Mouse (Mus musculus): ENCODE results near the gene Zfp61.
"Not testable (repeated sequence)": the region's sequence is repeated elsewhere in the genome, so short reads cannot be mapped to it uniquely, and the experiment has no call there.

Zfp61 gene

GRCm38 (mm10) chr7:24297361-24298095, 3.5 kb downstream of the Zfp61 start:
- DNase-seq (ENCODE audit: low spot score) = no peak

GRCm38 (mm10) chr7:24296386-24296785, 4.6 kb downstream of the Zfp61 start:
- no peak for DNase-seq (ENCODE audit: low spot score)

GRCm38 (mm10) chr7:24295376-24295775, 5.7 kb downstream of the Zfp61 start:
- no peak for DNase-seq (ENCODE audit: low spot score)

- DNase-seq (ENCODE audit: low spot score) = no peak
These were observed 6.3 kb downstream of the Zfp61 start for GRCm38 (mm10) chr7:24294763-24295162.

- DNase-seq (ENCODE audit: low spot score) = no peak
These were observed 7.8 kb downstream of the Zfp61 start for GRCm38 (mm10) chr7:24293061-24293851.

GRCm38 (mm10) chr7:24291387-24292090, 9.5 kb downstream of the Zfp61 start:
- DNase-seq (ENCODE audit: low spot score) = no peak

GRCm38 (mm10) chr7:24290106-24290693, 10.8 kb downstream of the Zfp61 start:
- DNase-seq (ENCODE audit: low spot score) = no peak

GRCm38 (mm10) chr7:24288512-24288911, 12.5 kb downstream of the Zfp61 start:
- no peak for DNase-seq (ENCODE audit: low spot score)

- no peak for DNase-seq (ENCODE audit: low spot score)
These were observed 13.4 kb downstream of the Zfp61 start for GRCm38 (mm10) chr7:24287670-24288069.

GRCm38 (mm10) chr7:24286916-24287315, 14.1 kb downstream of the Zfp61 start:
- no peak for DNase-seq (ENCODE audit: low spot score)

- DNase-seq (ENCODE audit: low spot score) = no peak
These were observed 14.9 kb downstream of the Zfp61 start for GRCm38 (mm10) chr7:24286090-24286489.

GRCm38 (mm10) chr7:24280858-24281145, 20.2 kb downstream of the Zfp61 start:
- DNase-seq (ENCODE audit: low spot score) = no peak

- DNase-seq (ENCODE audit: low spot score) = no peak
These were observed 20.8 kb downstream of the Zfp61 start for GRCm38 (mm10) chr7:24280031-24280857.

- DNase-seq (ENCODE audit: low spot score) = not testable (repeated sequence)
These were observed 22.3 kb downstream of the Zfp61 start for GRCm38 (mm10) chr7:24278771-24279170.

- DNase-seq (ENCODE audit: low spot score) = no peak
These were observed 26.6 kb downstream of the Zfp61 start for GRCm38 (mm10) chr7:24274456-24274855.

GRCm38 (mm10) chr7:24271191-24271590, 29.8 kb downstream of the Zfp61 start:
- no peak for DNase-seq (ENCODE audit: low spot score)

- peak; percentile 92 for DNase-seq (ENCODE audit: low spot score)
These were observed 30.8 kb downstream of the Zfp61 start, which contains the start of gene Zfp93 for GRCm38 (mm10) chr7:24270288-24270672. TSS of gene Zfp93 (plus strand) at chr7:24270420.

GRCm38 (mm10) chr7:24269667-24270287, 31.3 kb downstream of the Zfp61 start:
- DNase-seq (ENCODE audit: low spot score) = no peak

- DNase-seq (ENCODE audit: low spot score) = no peak
These were observed 31.8 kb downstream of the Zfp61 start for GRCm38 (mm10) chr7:24269256-24269655.

- DNase-seq (ENCODE audit: low spot score) = peak; percentile 43
These were observed 32.6 kb downstream of the Zfp61 start for GRCm38 (mm10) chr7:24268176-24269155.

Measured in MN1 (cell line).